Mouse (Mus musculus) liver, adult 2 months (tissue): Measurements from ENCODE around the gene Kdm1b.

Experiments used
- CTCF ChIP-seq: fragments of 200-500 bp; IDR thresholded peaks from 2 replicates; pipeline ENCODE4 v1.5.1; 2011; ENCODE audit warnings: low read depth, low read length, control low read depth
- POLR2A ChIP-seq: fragments of 200-500 bp; IDR thresholded peaks from 2 replicates; pipeline ENCODE4 v1.6.1; 2011; ENCODE audit warnings: low read length, control low read depth; ENCODE audit not compliant: insufficient read depth; ENCODE audit errors: extremely low read depth

- TF ChIP-seq CTCF (no peak), POLR2A (no peak)
These were observed 45.9 kb upstream of the Kdm1b start for GRCm38 (mm10) chr13:46997355-46997754.
